Mouse (Mus musculus): ENCODE results near the gene Rgs6.

DNA sequence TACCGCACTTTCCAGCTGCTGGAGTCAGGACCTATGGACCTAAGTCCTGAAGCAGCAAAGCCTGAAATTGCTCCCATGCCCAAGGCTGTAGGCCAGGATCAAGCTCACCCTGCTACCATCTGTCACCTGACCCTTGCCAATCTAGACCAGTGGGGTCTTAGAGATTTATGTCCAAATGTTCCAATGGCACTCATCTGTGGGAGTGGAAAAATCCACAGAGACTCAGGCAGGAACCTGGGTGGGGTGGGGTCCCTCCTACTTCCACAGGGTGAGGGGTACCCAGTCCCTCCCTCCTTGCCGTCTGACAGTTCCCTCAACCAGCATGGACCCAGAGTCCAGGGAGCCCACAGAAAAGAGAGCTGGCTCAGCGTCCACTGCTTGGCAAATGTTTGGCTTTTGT lies 622.6 kb downstream of the Rgs6 start:
- no peak for TF ChIP-seq CTCF (IDR thresholded peaks at IDR 0.05; ENCODE audit: low read depth, low read length)
- TF ChIP-seq EP300 (IDR thresholded peaks at IDR 0.05; ENCODE audit: insufficient read depth, low read depth, low read length) = no peak
- no peak for TF ChIP-seq POLR2A (IDR thresholded peaks at IDR 0.05; ENCODE audit: insufficient read depth, low read length)

Measured in ES-Bruce4 (cell line).